Mouse (Mus musculus) cortical plate, adult 2 months (tissue): ENCODE results near the gene Msln.

Experiments used
- CTCF ChIP-seq: fragments of 200-500 bp; IDR thresholded peaks from 2 replicates; pipeline ENCODE4 v1.5.1; 2011; ENCODE audit warnings: mild to moderate bottlenecking, control low read depth, low read length; ENCODE audit not compliant: insufficient read depth; ENCODE audit errors: extremely low read depth
- POLR2A ChIP-seq: fragments of 200-500 bp; IDR thresholded peaks from 2 replicates; pipeline ENCODE4 v1.6.1; 2011; ENCODE audit warnings: mild to moderate bottlenecking, low read length, control low read depth; ENCODE audit not compliant: insufficient read depth; ENCODE audit errors: extremely low read depth

DNA sequence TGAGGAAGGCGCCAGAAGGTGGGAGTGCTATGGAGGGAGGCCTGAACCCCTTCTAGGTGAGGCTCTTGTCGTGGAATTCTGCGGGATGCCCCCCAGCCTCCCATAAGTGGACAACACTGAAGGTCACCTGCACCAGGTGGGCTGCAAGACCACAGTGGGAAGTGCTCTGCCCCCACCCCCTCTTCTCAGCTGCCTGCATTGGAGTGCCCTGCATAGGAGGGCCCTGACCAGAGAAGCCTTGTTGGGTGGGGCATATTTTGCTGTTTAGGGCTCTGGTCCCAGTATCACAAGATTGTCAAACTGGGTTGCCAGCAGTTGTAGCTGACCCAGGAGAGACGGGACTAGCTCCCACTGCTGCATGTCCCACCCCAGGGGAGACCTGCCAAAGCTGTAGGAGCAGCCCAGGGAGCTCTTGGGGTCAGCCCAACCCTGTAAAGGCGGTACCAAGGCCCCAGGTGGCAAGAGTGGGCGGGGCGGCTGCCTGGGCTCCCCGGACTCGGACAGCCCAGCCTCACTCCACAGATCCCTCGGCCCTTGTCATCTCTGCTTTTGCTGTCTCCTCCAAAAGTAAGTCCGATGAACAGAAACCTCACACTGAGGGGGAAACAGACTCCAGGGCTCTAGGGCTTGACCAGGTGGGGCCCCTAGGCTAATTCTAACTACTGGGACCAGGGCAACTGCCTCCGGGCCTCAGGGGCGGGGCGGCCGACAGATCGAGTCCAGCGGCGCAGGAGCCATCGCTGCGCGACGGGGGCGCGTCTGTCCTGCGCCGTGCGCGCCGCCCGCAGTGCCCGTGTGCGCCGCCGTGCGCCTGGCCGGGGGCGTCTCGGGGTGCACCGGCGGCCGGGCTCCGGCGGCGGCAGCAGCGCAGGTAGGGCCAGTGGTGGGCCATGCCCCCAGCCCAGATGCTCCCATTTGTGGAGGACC lies 37.2 kb downstream of the Msln start, which contains the start of gene Gng13:
- TF ChIP-seq CTCF (no peak), POLR2A (no peak)
